Mouse (Mus musculus) lung, postnatal 0 days (tissue): ENCODE measurements around the gene Fuom. TPM values are rescaled to one million over a fixed set of nuclear protein-coding genes. Genes with fewer than 3 reads are reported as not detected.

Source experiments
- ATAC-seq: fragments of 200-750 bp; cut with Nextera tagmentation; 2 replicates; pipeline ENCODE4 v1.8.0; 2017; ENCODE audit warnings: moderate library complexity
- DNase-seq: peaks from one replicate; pipeline ENCODE4 v3.0.0-alpha.2; 2016; ENCODE audit warnings: low spot score
- H3K27ac ChIP-seq: fragments of 300-500 bp; sonication (generic); 2 replicates; pipeline ENCODE4 v1.5.1; 2014; ENCODE audit warnings: antibody characterized with exemption, mild to moderate bottlenecking, low read length, mixed read lengths
- H3K27me3 ChIP-seq: fragments of 300-500 bp; sonication (generic); replicated peaks from 2 replicates; pipeline ENCODE4 v1.6.1; 2014; ENCODE audit warnings: low read length, mixed read lengths; ENCODE audit not compliant: insufficient read depth
- H3K36me3 ChIP-seq: fragments of 300-500 bp; sonication (generic); 2 replicates; pipeline ENCODE4 v1.6.1; 2014; ENCODE audit warnings: low read length, mixed read lengths; ENCODE audit not compliant: insufficient read depth
- H3K4me1 ChIP-seq: fragments of 300-500 bp; sonication (generic); 2 replicates; pipeline ENCODE4 v1.6.1; 2014; ENCODE audit warnings: antibody characterized with exemption, low read depth, low read length, mixed read lengths; ENCODE audit not compliant: insufficient read depth
- H3K4me2 ChIP-seq: fragments of 300-500 bp; sonication (generic); replicated peaks from 2 replicates; pipeline ENCODE4 v1.6.1; 2014; ENCODE audit warnings: low read depth, mild to moderate bottlenecking, low read length, moderate library complexity, mixed read lengths
- H3K4me3 ChIP-seq: fragments of 300-500 bp; sonication (generic); 2 replicates; pipeline ENCODE4 v1.5.1; 2014; ENCODE audit warnings: low read depth, low read length
- H3K9ac ChIP-seq: fragments of 300-500 bp; sonication (generic); replicated peaks from 2 replicates; pipeline ENCODE4 v1.6.1; 2014; ENCODE audit warnings: low read depth, mild to moderate bottlenecking
- H3K9me3 ChIP-seq: fragments of 300-500 bp; sonication (generic); 2 replicates; pipeline ENCODE4 v1.6.1; 2016; ENCODE audit warnings: low read length, mixed read lengths
- CTCF ChIP-seq: IDR thresholded peaks from 2 replicates; pipeline ENCODE4 v1.5.1; 2016; ENCODE audit warnings: antibody characterized with exemption, mild to moderate bottlenecking
- EP300 ChIP-seq: IDR thresholded peaks from 2 replicates; pipeline ENCODE4 v1.6.1; 2016; ENCODE audit warnings: antibody characterized with exemption, mild to moderate bottlenecking, control low read depth
- WGBS: fragments of 180-500 bp; shearing (Covaris S2); extraction: QIAGEN DNeasy Blood & Tissue Kit; methylation state at CpG from one replicate; pipeline ENCODE4 v1.1.7; 2014; 5-methylcytosine and 5-hydroxymethylcytosine counted together
- polyA plus RNA-seq: library from polyadenylated mRNA; unstranded; fragments of >200 nt; fragmentation: Nextera tagmentation; extraction: Ambion mirVana; gene quantifications from 2 replicates; pipeline ENCODE4 v1.2.1, GENCODE M21; 2015

The Fuom gene
- polyA plus RNA-seq, 1 experiment from 2014 or later: 19.0 TPM

- ATAC-seq (peak; percentile 46; the same call in 1 of the 2 replicates), DNase-seq (peak; percentile 25)
- TF ChIP-seq EP300 (no peak), CTCF (peak; percentile 20; the same call in 1 of the 2 replicates)
- no peak overlapping the region for H3K27ac ChIP-seq
- 0 out of 2 replicates have a peak, but pooled peaks cover 8% of the 10 kb centered on the region for H3K4me1 ChIP-seq
- peaks cover 64% of the 10 kb centered on the region for H3K27me3 ChIP-seq
- H3K9me3 ChIP-seq: no peaks in the 10 kb centered on the region
- no peaks in the 10 kb centered on the region for H3K36me3 ChIP-seq
- WGBS: 3% methylated on average over 52 of the region's 53 CpGs
- peak overlapping the region; percentile 29 for H3K4me3 ChIP-seq
- no peak overlapping the region for H3K9ac ChIP-seq
- peak overlapping the region; percentile 57 for H3K4me2 ChIP-seq
Measured at GRCm38 (mm10) chr7:140057413-140058407, 44.5 kb downstream of the Fuom start.

GRCm38 (mm10) chr7:140054124-140054523, 48.1 kb downstream of the Fuom start:
- H3K36me3 ChIP-seq: no peaks in the 10 kb centered on the region
- 71% methylated on average over 4 of the region's 4 CpGs for WGBS
- H3K9ac ChIP-seq: no peak overlapping the region
- no peak overlapping the region for H3K4me2 ChIP-seq
- no peaks in the 10 kb centered on the region for H3K9me3 ChIP-seq
- no peak overlapping the region for H3K4me3 ChIP-seq
- DNase-seq (no peak), ATAC-seq (no peak)
- H3K27me3 ChIP-seq: peaks cover 53% of the 10 kb centered on the region
- 0 out of 2 replicates have a peak, but pooled peaks cover 6% of the 10 kb centered on the region for H3K4me1 ChIP-seq
- TF ChIP-seq EP300 (no peak), CTCF (no peak)
- no peak overlapping the region for H3K27ac ChIP-seq

- ATAC-seq: peak; percentile 46; the same call in 1 of the 2 replicates
- peak; percentile 35 for DNase-seq
- Histone ChIP-seq H3K9ac (no peak overlapping the region), H3K27ac (no peak overlapping the region), H3K27me3 (peaks cover 56% of the 10 kb centered on the region), H3K36me3 (no peaks in the 10 kb centered on the region), H3K4me2 (peak overlapping the region; percentile 72), H3K4me3 (peak overlapping the region; percentile 44), H3K4me1 (0 out of 2 replicates have a peak, but pooled peaks cover 2% of the 10 kb centered on the region), H3K9me3 (no peaks in the 10 kb centered on the region)
- WGBS: under 1% methylated on average over 34 of the region's 34 CpGs
- TF ChIP-seq EP300: no peak
- peak; percentile 12; the same call in 1 of the 2 replicates for TF ChIP-seq CTCF
Measured at GRCm38 (mm10) chr7:140049115-140049689, 53.0 kb downstream of the Fuom start.

- H3K36me3 ChIP-seq: no peaks in the 10 kb centered on the region
- peak within 1 kb of the TSS; percentile 72 for H3K4me2 ChIP-seq
- no peak within 1 kb of the TSS for H3K9ac ChIP-seq
- H3K4me1 ChIP-seq: 0 out of 2 replicates have a peak, but pooled peaks cover 2% of the 10 kb centered on the region
- TF ChIP-seq CTCF (no peak), EP300 (no peak)
- DNase-seq (no peak), ATAC-seq (peak; percentile 25)
- WGBS: 2% methylated on average over 52 of the region's 56 CpGs
- H3K4me3 ChIP-seq: peak within 1 kb of the TSS; percentile 44
- H3K9me3 ChIP-seq: no peaks in the 10 kb centered on the region
- H3K27ac ChIP-seq: no peak within 1 kb of the TSS
- H3K27me3 ChIP-seq: peaks cover 56% of the 10 kb centered on the region
Measured at GRCm38 (mm10) chr7:140048361-140049114, 53.7 kb downstream of the Fuom start, which contains the start of gene Msx3. Msx3 (minus strand) TSS chr7:140049089.

GRCm38 (mm10) chr7:140047811-140048311, 54.4 kb downstream of the Fuom start:
- TF ChIP-seq EP300 (no peak), CTCF (no peak)
- DNase-seq (no peak), ATAC-seq (no peak)
- no peaks in the 10 kb centered on the region for H3K36me3 ChIP-seq
- H3K27me3 ChIP-seq: peaks cover 56% of the 10 kb centered on the region
- peak overlapping the region; percentile 25 for H3K4me3 ChIP-seq
- H3K9ac ChIP-seq: no peak overlapping the region
- H3K9me3 ChIP-seq: no peaks in the 10 kb centered on the region
- WGBS: 2% methylated on average over 33 of the region's 33 CpGs
- 0 out of 2 replicates have a peak, but pooled peaks cover 2% of the 10 kb centered on the region for H3K4me1 ChIP-seq
- H3K4me2 ChIP-seq: peak overlapping the region; percentile 47
- H3K27ac ChIP-seq: no peak overlapping the region

Other genes starting within 250 kb of the Fuom start
- gene Kndc1, start 207.7 kb downstream of the Fuom start, polyA plus RNA-seq: 0.97 and 0.98 TPM in 2 replicates
- gene Utf1, start 158.7 kb downstream of the Fuom start, polyA plus RNA-seq: not detected in 2 replicates
- 5.6 and 7.3 TPM in 2 replicates for gene 6430531B16Rik, start 123.7 kb downstream of the Fuom start, polyA plus RNA-seq
- 5.8 and 7.0 TPM in 2 replicates for gene Adam8, start 109.9 kb downstream of the Fuom start, polyA plus RNA-seq
- gene Zfp511, start 66.0 kb downstream of the Fuom start, polyA plus RNA-seq: 21.5 and 23.0 TPM in 2 replicates
- gene Tubgcp2, start 65.8 kb downstream of the Fuom start, polyA plus RNA-seq: 20.8 and 22.4 TPM in 2 replicates
- gene Msx3, start 53.4 kb downstream of the Fuom start, polyA plus RNA-seq: not detected in 2 replicates
- gene Caly, start 19.9 kb downstream of the Fuom start, polyA plus RNA-seq: 0.29 TPM in 2 replicates
- gene Prap1, start 9.0 kb downstream of the Fuom start, polyA plus RNA-seq: not detected in 2 replicates
- 16.1 and 17.3 TPM in 2 replicates for gene Paox, start 13.4 kb upstream of the Fuom start, polyA plus RNA-seq
- gene Echs1, start 14.0 kb upstream of the Fuom start, polyA plus RNA-seq: 129 and 133 TPM in 2 replicates
- 15.9 and 20.7 TPM in 2 replicates for gene Mtg1, start 35.1 kb upstream of the Fuom start, polyA plus RNA-seq
- 0.10 and 0.19 TPM in 2 replicates for gene Sprn, start 52.4 kb upstream of the Fuom start, polyA plus RNA-seq
- gene Olfr522, start 62.3 kb upstream of the Fuom start, polyA plus RNA-seq: not detected in 2 replicates
- gene Olfr523, start 70.8 kb upstream of the Fuom start, polyA plus RNA-seq: not detected in 2 replicates
- gene Olfr524, start 103.5 kb upstream of the Fuom start, polyA plus RNA-seq: not detected in 2 replicates
- 0.23 and 0.56 TPM in 2 replicates for gene Cd163l1, start 115.8 kb upstream of the Fuom start, polyA plus RNA-seq
- 0.05 TPM in 1 of 2 replicates, not detected in the other for gene 5830411N06Rik, start 144.8 kb upstream of the Fuom start, polyA plus RNA-seq
- gene Olfr525, start 218.4 kb upstream of the Fuom start, polyA plus RNA-seq: not detected in 2 replicates
- gene Olfr527, start 231.6 kb upstream of the Fuom start, polyA plus RNA-seq: not detected in 2 replicates